Mouse (Mus musculus): ENCODE data around the gene Fyb.

GRCm38 (mm10) chr15:6500787-6501186, 21.9 kb upstream of the Fyb start:
- TF ChIP-seq CTCF (conservative IDR thresholded peaks at IDR 0.05; ENCODE audit: low read length) = no peak
- TF ChIP-seq NANOG (IDR thresholded peaks at IDR 0.05; ENCODE audit: borderline replicate concordance, low read length) = no peak
